Mouse (Mus musculus) liver, embryonic 14.5 days (tissue): ENCODE measurements at regions not wholly inside any gene's neighbourhood (a gene's known extent, or its start where the extent isn't known, plus 50 kb on each side); places are given as distances from the start of the nearest gene placed in this dataset.

Experiments
- ATAC-seq: fragments of 200-750 bp; cut with Nextera tagmentation; 2 replicates; pipeline ENCODE4 v1.8.0; 2017; ENCODE audit warnings: moderate number of reproducible peaks, mild to moderate bottlenecking, moderate library complexity; ENCODE audit not compliant: insufficient read depth
- DNase-seq, 3 experiments: peaks; one replicate each; pipeline ENCODE4 v3.0.0-alpha.2; 2012 to 2013; ENCODE audit warnings: low read depth in 3 of 3, low spot score in 3 of 3
- H3K27ac ChIP-seq: fragments of 300-500 bp; sonication (generic); 2 replicates; pipeline ENCODE4 v1.5.1; 2014; ENCODE audit warnings: moderate library complexity, mild to moderate bottlenecking, control low read depth, inconsistent platforms
- H3K27me3 ChIP-seq: fragments of 300-500 bp; sonication (generic); 2 replicates; pipeline ENCODE4 v1.6.1; 2014; ENCODE audit warnings: mild to moderate bottlenecking, low read length, moderate library complexity; ENCODE audit not compliant: control insufficient read depth, insufficient read depth
- H3K36me3 ChIP-seq: fragments of 300-500 bp; sonication (generic); replicated peaks from 2 replicates; pipeline ENCODE4 v1.6.1; 2014; ENCODE audit warnings: low read depth; ENCODE audit not compliant: control insufficient read depth, insufficient read depth
- H3K4me1 ChIP-seq, 2 experiments: fragments of 200-500 bp in 1 of 2; fragments of 300-500 bp in 1 of 2; sonication (generic) in 1 of 2; replicated peaks; 2 replicates each; pipeline ENCODE4 v1.6.1; 2012 to 2014; ENCODE audit warnings: antibody characterized with exemption in 1 of 2, inconsistent platforms in 1 of 2, low read length in 1 of 2; ENCODE audit not compliant: control insufficient read depth in 2 of 2, insufficient read depth in 2 of 2
- H3K4me2 ChIP-seq: fragments of 300-500 bp; sonication (generic); 2 replicates; pipeline ENCODE4 v1.6.1; 2014; ENCODE audit warnings: low read depth, mild to moderate bottlenecking, control low read depth, moderate library complexity
- H3K4me3 ChIP-seq, 2 experiments: fragments of 200-500 bp in 1 of 2; fragments of 300-500 bp in 1 of 2; sonication (generic) in 1 of 2; 2 replicates each; pipeline ENCODE4 v1.5.1; 2012 to 2014; ENCODE audit warnings: low read depth in 2 of 2, low read length in 2 of 2, mild to moderate bottlenecking in 2 of 2, control low read depth in 1 of 2, inconsistent platforms in 1 of 2, moderate library complexity in 1 of 2; ENCODE audit not compliant: insufficient read depth in 1 of 2
- H3K9ac ChIP-seq: fragments of 300-500 bp; sonication (generic); replicated peaks from 2 replicates; pipeline ENCODE4 v1.6.1; 2014; ENCODE audit warnings: mild to moderate bottlenecking, control low read depth, moderate library complexity
- H3K9me3 ChIP-seq: fragments of 300-500 bp; sonication (generic); 2 replicates; pipeline ENCODE4 v1.6.1; 2016; ENCODE audit warnings: low read length, mixed read lengths; ENCODE audit not compliant: control insufficient read depth
- CTCF ChIP-seq: IDR thresholded peaks from 2 replicates; pipeline ENCODE4 v1.5.1; 2016; ENCODE audit warnings: antibody characterized with exemption, low read depth, control low read depth
- EP300 ChIP-seq: IDR thresholded peaks from 2 replicates; pipeline ENCODE4 v1.6.1; 2016; ENCODE audit warnings: antibody characterized with exemption, low read depth
- WGBS: fragments of 180-500 bp; shearing (Covaris S2); extraction: QIAGEN DNeasy Blood & Tissue Kit; methylation state at CpG from one replicate; pipeline ENCODE4 v1.1.7; 2014; ENCODE audit not compliant: insufficient replicate concordance; 5-methylcytosine and 5-hydroxymethylcytosine counted together

- Histone ChIP-seq H3K9me3 (no peaks in the 10 kb centered on the region), H3K4me3 (no peak overlapping the region), H3K27me3 (peaks cover 6% of the 10 kb centered on the region; the same call in 1 of the 2 replicates), H3K36me3 (no peaks in the 10 kb centered on the region), H3K4me2 (no peak overlapping the region), H3K9ac (no peak overlapping the region), H3K4me1 (peaks cover 1 to 25% of the 10 kb centered on the region in 2 experiments), H3K27ac (no peak overlapping the region)
- DNase-seq (no peak), ATAC-seq (no peak)
- no peak for TF ChIP-seq EP300
- no peak for TF ChIP-seq CTCF
- WGBS = 71% methylated on average over 5 of the region's 5 CpGs
These were observed 145.9 kb downstream of the Kdr start for GRCm38 (mm10) chr5:75832341-75832740.

GRCm38 (mm10) chr5:75829850-75830625 is 148.2 kb downstream of the Kdr start:
- peak; percentile 40; the same call in 1 of the 2 replicates for ATAC-seq
- no peak overlapping the region for H3K9ac ChIP-seq
- 23% methylated on average over 6 of the region's 6 CpGs for WGBS
- no peaks in the 10 kb centered on the region for H3K36me3 ChIP-seq
- no peak overlapping the region for H3K4me2 ChIP-seq
- no peak overlapping the region for H3K4me3 ChIP-seq
- no peaks in the 10 kb centered on the region for H3K9me3 ChIP-seq
- peak in 1 of 3 experiments; percentile 16 for DNase-seq
- no peak overlapping the region for H3K27ac ChIP-seq
- peaks cover 4% of the 10 kb centered on the region; the same call in 1 of the 2 replicates for H3K27me3 ChIP-seq
- TF ChIP-seq EP300 = 0 out of 2 replicates have a peak, but pooled peaks have one; percentile 21
- no peak for TF ChIP-seq CTCF
- peaks cover 12 to 36% of the 10 kb centered on the region in 2 experiments for H3K4me1 ChIP-seq

- H3K27ac ChIP-seq = no peak overlapping the region
- H3K9ac ChIP-seq = no peak overlapping the region
- no peak for ATAC-seq
- peaks cover 12 to 37% of the 10 kb centered on the region in 2 experiments for H3K4me1 ChIP-seq
- no peak for DNase-seq
- no peaks in the 10 kb centered on the region for H3K9me3 ChIP-seq
- no peaks in the 10 kb centered on the region for H3K27me3 ChIP-seq
- no peak overlapping the region for H3K4me3 ChIP-seq
- no peaks in the 10 kb centered on the region for H3K36me3 ChIP-seq
- no peak overlapping the region for H3K4me2 ChIP-seq
- TF ChIP-seq CTCF (no peak), EP300 (no peak)
- WGBS = 64% methylated on average over 5 of the region's 5 CpGs
These were observed 149.9 kb downstream of the Kdr start for GRCm38 (mm10) chr5:75828332-75828731.

GRCm38 (mm10) chr5:75826283-75827098 is 151.8 kb downstream of the Kdr start:
- Histone ChIP-seq H3K36me3 (no peaks in the 10 kb centered on the region), H3K27ac (no peak overlapping the region), H3K4me1 (peaks cover 12 to 37% of the 10 kb centered on the region in 2 experiments), H3K9me3 (no peaks in the 10 kb centered on the region), H3K9ac (no peak overlapping the region), H3K27me3 (no peaks in the 10 kb centered on the region), H3K4me3 (no peak overlapping the region), H3K4me2 (peak overlapping the region; percentile 56)
- DNase-seq (peak in 2 of 3 experiments; percentile 22 to 42), ATAC-seq (peak; percentile 74; the same call in 1 of the 2 replicates)
- 5% methylated on average over 10 of the region's 10 CpGs for whole genome bisulfite sequencing
- TF ChIP-seq CTCF (no peak), EP300 (peak; percentile 45; the same call in 1 of the 2 replicates)

- peaks cover 12 to 34% of the 10 kb centered on the region in 2 experiments for H3K4me1 ChIP-seq
- no peak overlapping the region for H3K4me2 ChIP-seq
- no peaks in the 10 kb centered on the region for H3K36me3 ChIP-seq
- H3K9ac ChIP-seq = no peak overlapping the region
- 29% methylated on average over 5 of the region's 5 CpGs for WGBS
- TF ChIP-seq EP300 = no peak
- no peak for TF ChIP-seq CTCF
- H3K9me3 ChIP-seq = no peaks in the 10 kb centered on the region
- no peak overlapping the region for H3K27ac ChIP-seq
- no peak for DNase-seq
- H3K4me3 ChIP-seq = no peak overlapping the region
- ATAC-seq = no peak
- H3K27me3 ChIP-seq = no peaks in the 10 kb centered on the region
These were observed 152.7 kb downstream of the Kdr start for GRCm38 (mm10) chr5:75825576-75825975.
